Mouse (Mus musculus): ENCODE measurements around the gene Inpp5f. TPM values are rescaled to one million over a fixed set of nuclear protein-coding genes. Genes with fewer than 3 reads are reported as not detected.
"Not testable (repeated sequence)": the region's sequence is repeated elsewhere in the genome, so short reads cannot be mapped to it uniquely, and the experiment has no call there.

The Inpp5f gene
- 8.3 and 9.3 TPM in 2 replicates for polyA plus RNA-seq (2015; fragmentation: Nextera tagmentation; extraction: Ambion mirVana)

- no peaks in the 10 kb centered on the region for H3K36me3 ChIP-seq (ENCODE audit: control insufficient read depth, insufficient read depth)
- H3K4me3 ChIP-seq (ENCODE audit: low read depth, low read length): peak within 1 kb of the TSS; percentile 80
- peak within 1 kb of the TSS; percentile 74 for H3K9ac ChIP-seq (ENCODE audit: low read depth, low read length)
- peak; percentile 99 for ATAC-seq
- H3K4me2 ChIP-seq (replicated peaks; ENCODE audit: low read depth): peak within 1 kb of the TSS; percentile 98
- peak within 1 kb of the TSS; percentile 70; the same call in 1 of the 2 replicates for H3K27ac ChIP-seq (ENCODE audit: low read depth, low read length)
- 1% methylated on average over 60 of the region's 68 CpGs for WGBS
- H3K27me3 ChIP-seq (replicated peaks; ENCODE audit: control insufficient read depth, insufficient read depth, low read length): no peaks in the 10 kb centered on the region
- no peaks in the 10 kb centered on the region for H3K4me1 ChIP-seq (replicated peaks; ENCODE audit: control insufficient read depth, insufficient read depth, low read length)
- no peak for TF ChIP-seq CTCF (IDR thresholded peaks at IDR 0.05; ENCODE audit: low read depth)
- no peaks in the 10 kb centered on the region for H3K9me3 ChIP-seq (ENCODE audit: control insufficient read depth)
Observed at GRCm38 (mm10) chr7:128610897-128611798, at the start of gene Inpp5f. Inpp5f (plus strand) TSS chr7:128611328.

- Histone ChIP-seq H3K27me3 (replicated peaks; ENCODE audit: control insufficient read depth, insufficient read depth, low read length) (no peaks in the 10 kb centered on the region), H3K9me3 (ENCODE audit: control insufficient read depth) (no peaks in the 10 kb centered on the region), H3K4me2 (replicated peaks; ENCODE audit: low read depth) (no peak overlapping the region), H3K4me3 (ENCODE audit: low read depth, low read length) (no peak overlapping the region), H3K9ac (ENCODE audit: low read depth, low read length) (no peak overlapping the region), H3K36me3 (ENCODE audit: control insufficient read depth, insufficient read depth) (no peaks in the 10 kb centered on the region), H3K27ac (ENCODE audit: low read depth, low read length) (no peak overlapping the region), H3K4me1 (replicated peaks; ENCODE audit: control insufficient read depth, insufficient read depth, low read length) (peaks cover 3% of the 10 kb centered on the region; the same call in 1 of the 2 replicates)
- ATAC-seq: no peak
- 48% methylated on average over 4 of the region's 4 CpGs for WGBS
- peak; percentile 68 for TF ChIP-seq CTCF (IDR thresholded peaks at IDR 0.05; ENCODE audit: low read depth)
Observed at GRCm38 (mm10) chr7:128563373-128563772, 47.8 kb upstream of the Inpp5f start.

- Histone ChIP-seq H3K4me1 (replicated peaks; ENCODE audit: control insufficient read depth, insufficient read depth, low read length) (peaks cover 3% of the 10 kb centered on the region; the same call in 1 of the 2 replicates), H3K9me3 (ENCODE audit: control insufficient read depth) (no peaks in the 10 kb centered on the region), H3K4me3 (ENCODE audit: low read depth, low read length) (no peak overlapping the region), H3K4me2 (replicated peaks; ENCODE audit: low read depth) (no peak overlapping the region), H3K27me3 (replicated peaks; ENCODE audit: control insufficient read depth, insufficient read depth, low read length) (no peaks in the 10 kb centered on the region), H3K36me3 (ENCODE audit: control insufficient read depth, insufficient read depth) (no peaks in the 10 kb centered on the region), H3K9ac (ENCODE audit: low read depth, low read length) (no peak overlapping the region), H3K27ac (ENCODE audit: low read depth, low read length) (no peak overlapping the region)
- ATAC-seq: no peak
- 71% methylated on average over 7 of the region's 7 CpGs for WGBS
- TF ChIP-seq CTCF (IDR thresholded peaks at IDR 0.05; ENCODE audit: low read depth): no peak
Observed at GRCm38 (mm10) chr7:128566311-128566710, 44.8 kb upstream of the Inpp5f start.

- WGBS: 92% methylated on average over 8 of the region's 8 CpGs
- no peaks in the 10 kb centered on the region for H3K27me3 ChIP-seq (replicated peaks; ENCODE audit: control insufficient read depth, insufficient read depth, low read length)
- H3K9ac ChIP-seq (ENCODE audit: low read depth, low read length): no peak overlapping the region
- H3K36me3 ChIP-seq (ENCODE audit: control insufficient read depth, insufficient read depth): no peaks in the 10 kb centered on the region
- no peak overlapping the region for H3K4me3 ChIP-seq (ENCODE audit: low read depth, low read length)
- no peak overlapping the region for H3K27ac ChIP-seq (ENCODE audit: low read depth, low read length)
- ATAC-seq: no peak
- H3K9me3 ChIP-seq (ENCODE audit: control insufficient read depth): no peaks in the 10 kb centered on the region
- TF ChIP-seq CTCF (IDR thresholded peaks at IDR 0.05; ENCODE audit: low read depth): no peak
- no peak overlapping the region for H3K4me2 ChIP-seq (replicated peaks; ENCODE audit: low read depth)
- H3K4me1 ChIP-seq (replicated peaks; ENCODE audit: control insufficient read depth, insufficient read depth, low read length): peaks cover 3% of the 10 kb centered on the region; the same call in 1 of the 2 replicates
Observed at GRCm38 (mm10) chr7:128567561-128568244, 43.4 kb upstream of the Inpp5f start.

GRCm38 (mm10) chr7:128569429-128569828 is 41.7 kb upstream of the Inpp5f start:
- H3K27me3 ChIP-seq (replicated peaks; ENCODE audit: control insufficient read depth, insufficient read depth, low read length); H3K9ac ChIP-seq (ENCODE audit: low read depth, low read length); H3K4me2 ChIP-seq (replicated peaks; ENCODE audit: low read depth); H3K4me3 ChIP-seq (ENCODE audit: low read depth, low read length); ATAC-seq; H3K4me1 ChIP-seq (replicated peaks; ENCODE audit: control insufficient read depth, insufficient read depth, low read length); H3K9me3 ChIP-seq (ENCODE audit: control insufficient read depth); H3K36me3 ChIP-seq (ENCODE audit: control insufficient read depth, insufficient read depth); H3K27ac ChIP-seq (ENCODE audit: low read depth, low read length): not testable (repeated sequence)
- WGBS: 63% methylated on average over 2 of the region's 2 CpGs

GRCm38 (mm10) chr7:128569987-128570656 is 41.0 kb upstream of the Inpp5f start:
- Histone ChIP-seq H3K9ac (ENCODE audit: low read depth, low read length) (no peak overlapping the region), H3K4me1 (replicated peaks; ENCODE audit: control insufficient read depth, insufficient read depth, low read length) (peaks cover 3% of the 10 kb centered on the region; the same call in 1 of the 2 replicates), H3K27me3 (replicated peaks; ENCODE audit: control insufficient read depth, insufficient read depth, low read length) (no peaks in the 10 kb centered on the region), H3K4me2 (replicated peaks; ENCODE audit: low read depth) (no peak overlapping the region), H3K4me3 (ENCODE audit: low read depth, low read length) (no peak overlapping the region), H3K9me3 (ENCODE audit: control insufficient read depth) (no peaks in the 10 kb centered on the region), H3K36me3 (ENCODE audit: control insufficient read depth, insufficient read depth) (no peaks in the 10 kb centered on the region), H3K27ac (ENCODE audit: low read depth, low read length) (no peak overlapping the region)
- no peak for TF ChIP-seq CTCF (IDR thresholded peaks at IDR 0.05; ENCODE audit: low read depth)
- no peak for ATAC-seq
- WGBS: 82% methylated on average over 8 of the region's 8 CpGs

GRCm38 (mm10) chr7:128570657-128571056 is 40.5 kb upstream of the Inpp5f start:
- not testable (repeated sequence) for H3K36me3 ChIP-seq (ENCODE audit: control insufficient read depth, insufficient read depth); H3K4me1 ChIP-seq (replicated peaks; ENCODE audit: control insufficient read depth, insufficient read depth, low read length); H3K4me3 ChIP-seq (ENCODE audit: low read depth, low read length); H3K4me2 ChIP-seq (replicated peaks; ENCODE audit: low read depth); H3K27me3 ChIP-seq (replicated peaks; ENCODE audit: control insufficient read depth, insufficient read depth, low read length); ATAC-seq; H3K9ac ChIP-seq (ENCODE audit: low read depth, low read length); H3K27ac ChIP-seq (ENCODE audit: low read depth, low read length); H3K9me3 ChIP-seq (ENCODE audit: control insufficient read depth)
- 85% methylated on average over 7 of the region's 7 CpGs for WGBS

Measured in intestine, postnatal 0 days (tissue).